Mouse (Mus musculus): Measurements from ENCODE around the gene Gabbr1. TPM values are rescaled to one million over a fixed set of nuclear protein-coding genes. Genes with fewer than 3 reads are reported as not detected.

Gene Gabbr1
- polyA plus RNA-seq, 1 experiment, result 23.9 TPM

- no peak for TF ChIP-seq GATA1 (IDR thresholded peaks at IDR 0.05; ENCODE audit: low read length)
Observed at GRCm38 (mm10) chr17:37084632-37085031, 38.9 kb downstream of the Gabbr1 start.

- no peak for TF ChIP-seq GATA1 (IDR thresholded peaks at IDR 0.05; ENCODE audit: low read length)
Observed at GRCm38 (mm10) chr17:37085545-37085944, 39.8 kb downstream of the Gabbr1 start.

GRCm38 (mm10) chr17:37088399-37088798 is 42.6 kb downstream of the Gabbr1 start, which contains the start of gene Olfr90:
Olfr90 (minus strand) TSS chr17:37088499.
- no peak for TF ChIP-seq GATA1 (IDR thresholded peaks at IDR 0.05; ENCODE audit: low read length)

GRCm38 (mm10) chr17:37092198-37092597 is 46.4 kb downstream of the Gabbr1 start:
- TF ChIP-seq GATA1 (IDR thresholded peaks at IDR 0.05; ENCODE audit: low read length), result no peak

- TF ChIP-seq GATA1 (IDR thresholded peaks at IDR 0.05; ENCODE audit: low read length), result no peak
Observed at GRCm38 (mm10) chr17:37093289-37093688, 47.5 kb downstream of the Gabbr1 start.

GRCm38 (mm10) chr17:37098178-37098577 is 52.4 kb downstream of the Gabbr1 start, which contains the start of gene Olfr91:
Olfr91 (minus strand) TSS chr17:37098278.
- no peak for TF ChIP-seq GATA1 (IDR thresholded peaks at IDR 0.05; ENCODE audit: low read length)

- no peak for TF ChIP-seq GATA1 (IDR thresholded peaks at IDR 0.05; ENCODE audit: low read length)
Observed at GRCm38 (mm10) chr17:37119988-37120387, 74.2 kb downstream of the Gabbr1 start, which contains the start of gene Olfr92. Olfr92 (minus strand) TSS chr17:37120088.

Other genes with a start within 250 kb of the Gabbr1 start
- not detected in 2 replicates for gene H2-M10.6, start 233.8 kb upstream of the Gabbr1 start, polyA plus RNA-seq (2012)
- gene Trim26, start 208.8 kb upstream of the Gabbr1 start, polyA plus RNA-seq (2012), result 7.1 and 7.9 TPM in 2 replicates
- gene Trim15, start 178.8 kb upstream of the Gabbr1 start, polyA plus RNA-seq (2012), result not detected in 2 replicates
- gene Trim10, start 176.4 kb upstream of the Gabbr1 start, polyA plus RNA-seq (2012), result 4.3 and 11.7 TPM in 2 replicates
- gene Trim40, start 155.8 kb upstream of the Gabbr1 start, polyA plus RNA-seq (2012), result not detected in 2 replicates
- not detected in 2 replicates for gene Trim31, start 147.8 kb upstream of the Gabbr1 start, polyA plus RNA-seq (2012)
- gene Rnf39, start 103.0 kb upstream of the Gabbr1 start, polyA plus RNA-seq (2012), result not detected in 2 replicates
- 252 and 445 TPM in 2 replicates for gene Ppp1r11, start 94.2 kb upstream of the Gabbr1 start, polyA plus RNA-seq (2012)
- gene Znrd1, start 87.4 kb upstream of the Gabbr1 start, polyA plus RNA-seq (2012), result 3.8 and 5.8 TPM in 2 replicates
- gene Znrd1as, start 87.4 kb upstream of the Gabbr1 start, polyA plus RNA-seq (2012), result 0.26 and 0.56 TPM in 2 replicates
- gene 2410137M14Rik, start 64.7 kb upstream of the Gabbr1 start, polyA plus RNA-seq (2012), result not detected in 2 replicates
- not detected in 2 replicates for gene H2-M5, start 56.4 kb upstream of the Gabbr1 start, polyA plus RNA-seq (2012)
- gene Zfp57, start 44.8 kb upstream of the Gabbr1 start, polyA plus RNA-seq (2012), result not detected in 2 replicates
- not detected in 2 replicates for gene Mog, start 22.6 kb upstream of the Gabbr1 start, polyA plus RNA-seq (2012)
- gene Olfr90, start 42.5 kb downstream of the Gabbr1 start, polyA plus RNA-seq (2012), result not detected in 2 replicates
- not detected in 2 replicates for gene Olfr91, start 52.3 kb downstream of the Gabbr1 start, polyA plus RNA-seq (2012)
- not detected in 2 replicates for gene Olfr92, start 74.1 kb downstream of the Gabbr1 start, polyA plus RNA-seq (2012)
- not detected in 2 replicates for gene Olfr93, start 115.5 kb downstream of the Gabbr1 start, polyA plus RNA-seq (2012)
- gene Ubd, start 147.9 kb downstream of the Gabbr1 start, polyA plus RNA-seq (2012), result not detected in 2 replicates
- gene Olfr94, start 155.0 kb downstream of the Gabbr1 start, polyA plus RNA-seq (2012), result not detected in 2 replicates
- not detected in 2 replicates for gene Olfr95, start 167.2 kb downstream of the Gabbr1 start, polyA plus RNA-seq (2012)
- not detected in 2 replicates for gene Olfr96, start 174.2 kb downstream of the Gabbr1 start, polyA plus RNA-seq (2012)
- not detected in 2 replicates for gene Olfr97, start 191.4 kb downstream of the Gabbr1 start, polyA plus RNA-seq (2012)
- not detected in 2 replicates for gene Olfr98, start 217.8 kb downstream of the Gabbr1 start, polyA plus RNA-seq (2012)
- gene H2-M3, start 224.3 kb downstream of the Gabbr1 start, polyA plus RNA-seq (2012), result not detected in 2 replicates
- not detected in 2 replicates for gene Olfr99, start 237.5 kb downstream of the Gabbr1 start, polyA plus RNA-seq (2012)

All from G1E-ER4 (cell line).